Mouse (Mus musculus) liver, embryonic 14.5 days (tissue): Measurements from ENCODE around the gene Calcb. TPM values are rescaled to one million over a fixed set of nuclear protein-coding genes. Genes with fewer than 3 reads are reported as not detected.

Experiments
- ATAC-seq: fragments of 200-750 bp; cut with Nextera tagmentation; 2 replicates; pipeline ENCODE4 v1.8.0; 2017; ENCODE audit warnings: moderate number of reproducible peaks, mild to moderate bottlenecking, moderate library complexity; ENCODE audit not compliant: insufficient read depth
- DNase-seq, 3 experiments: peaks; one replicate each; pipeline ENCODE4 v3.0.0-alpha.2; 2012 to 2013; ENCODE audit warnings: low read depth in 3 of 3, low spot score in 3 of 3
- H3K27ac ChIP-seq: fragments of 300-500 bp; sonication (generic); 2 replicates; pipeline ENCODE4 v1.5.1; 2014; ENCODE audit warnings: moderate library complexity, mild to moderate bottlenecking, control low read depth, inconsistent platforms
- H3K27me3 ChIP-seq: fragments of 300-500 bp; sonication (generic); 2 replicates; pipeline ENCODE4 v1.6.1; 2014; ENCODE audit warnings: mild to moderate bottlenecking, low read length, moderate library complexity; ENCODE audit not compliant: control insufficient read depth, insufficient read depth
- H3K36me3 ChIP-seq: fragments of 300-500 bp; sonication (generic); replicated peaks from 2 replicates; pipeline ENCODE4 v1.6.1; 2014; ENCODE audit warnings: low read depth; ENCODE audit not compliant: control insufficient read depth, insufficient read depth
- H3K4me1 ChIP-seq, 2 experiments: fragments of 200-500 bp in 1 of 2; fragments of 300-500 bp in 1 of 2; sonication (generic) in 1 of 2; replicated peaks; 2 replicates each; pipeline ENCODE4 v1.6.1; 2012 to 2014; ENCODE audit warnings: antibody characterized with exemption in 1 of 2, inconsistent platforms in 1 of 2, low read length in 1 of 2; ENCODE audit not compliant: control insufficient read depth in 2 of 2, insufficient read depth in 2 of 2
- H3K4me2 ChIP-seq: fragments of 300-500 bp; sonication (generic); 2 replicates; pipeline ENCODE4 v1.6.1; 2014; ENCODE audit warnings: low read depth, mild to moderate bottlenecking, control low read depth, moderate library complexity
- H3K4me3 ChIP-seq, 2 experiments: fragments of 200-500 bp in 1 of 2; fragments of 300-500 bp in 1 of 2; sonication (generic) in 1 of 2; 2 replicates each; pipeline ENCODE4 v1.5.1; 2012 to 2014; ENCODE audit warnings: low read depth in 2 of 2, low read length in 2 of 2, mild to moderate bottlenecking in 2 of 2, control low read depth in 1 of 2, inconsistent platforms in 1 of 2, moderate library complexity in 1 of 2; ENCODE audit not compliant: insufficient read depth in 1 of 2
- H3K9ac ChIP-seq: fragments of 300-500 bp; sonication (generic); replicated peaks from 2 replicates; pipeline ENCODE4 v1.6.1; 2014; ENCODE audit warnings: mild to moderate bottlenecking, control low read depth, moderate library complexity
- H3K9me3 ChIP-seq: fragments of 300-500 bp; sonication (generic); 2 replicates; pipeline ENCODE4 v1.6.1; 2016; ENCODE audit warnings: low read length, mixed read lengths; ENCODE audit not compliant: control insufficient read depth
- CTCF ChIP-seq: IDR thresholded peaks from 2 replicates; pipeline ENCODE4 v1.5.1; 2016; ENCODE audit warnings: antibody characterized with exemption, low read depth, control low read depth
- EP300 ChIP-seq: IDR thresholded peaks from 2 replicates; pipeline ENCODE4 v1.6.1; 2016; ENCODE audit warnings: antibody characterized with exemption, low read depth
- WGBS: fragments of 180-500 bp; shearing (Covaris S2); extraction: QIAGEN DNeasy Blood & Tissue Kit; methylation state at CpG from one replicate; pipeline ENCODE4 v1.1.7; 2014; ENCODE audit not compliant: insufficient replicate concordance; 5-methylcytosine and 5-hydroxymethylcytosine counted together
- polyA plus RNA-seq, 2 experiments: library from polyadenylated mRNA; depleted of rRNA in 1 of 2; stranded (reverse) in 1 of 2; unstranded in 1 of 2; fragments of >200 nt; fragmentation: Nextera tagmentation in 1 of 2; extraction: Ambion mirVana in 1 of 2; gene quantifications; 2 replicates each; pipeline versions ENCODE4 v1.2.1 to v1.2.3; 2012 to 2014

Gene Calcb
- polyA plus RNA-seq, 2 experiments = not detected

- Histone ChIP-seq H3K9ac (no peak overlapping the region), H3K4me2 (no peak overlapping the region), H3K27me3 (no peaks in the 10 kb centered on the region), H3K4me1 (no peaks in the 10 kb centered on the region), H3K4me3 (no peak overlapping the region), H3K27ac (no peak overlapping the region), H3K9me3 (no peaks in the 10 kb centered on the region), H3K36me3 (no peaks in the 10 kb centered on the region)
- TF ChIP-seq CTCF (no peak), EP300 (no peak)
- DNase-seq (no peak), ATAC-seq (no peak)
- WGBS = 30% methylated on average over 2 of the region's 2 CpGs
Measured at GRCm38 (mm10) chr7:114762660-114763059, 44.2 kb downstream of the Calcb start.

- no peaks in the 10 kb centered on the region for H3K9me3 ChIP-seq
- no peak overlapping the region for H3K27ac ChIP-seq
- no peak overlapping the region for H3K4me3 ChIP-seq
- no peak for TF ChIP-seq CTCF
- no peak for TF ChIP-seq EP300
- no peak overlapping the region for H3K9ac ChIP-seq
- DNase-seq (no peak), ATAC-seq (no peak)
- 64% methylated on average over 3 of the region's 3 CpGs for WGBS
- H3K4me2 ChIP-seq = no peak overlapping the region
- no peaks in the 10 kb centered on the region for H3K36me3 ChIP-seq
- no peaks in the 10 kb centered on the region for H3K27me3 ChIP-seq
- no peaks in the 10 kb centered on the region for H3K4me1 ChIP-seq
Measured at GRCm38 (mm10) chr7:114765273-114765672, 46.8 kb downstream of the Calcb start.

- H3K9me3 ChIP-seq = no peaks in the 10 kb centered on the region
- no peak for ATAC-seq
- H3K27me3 ChIP-seq = no peaks in the 10 kb centered on the region
- no peak overlapping the region for H3K9ac ChIP-seq
- no peak overlapping the region for H3K27ac ChIP-seq
- no peaks in the 10 kb centered on the region for H3K36me3 ChIP-seq
- no peak overlapping the region for H3K4me3 ChIP-seq
- no peak overlapping the region for H3K4me2 ChIP-seq
- WGBS = 57% methylated on average over 3 of the region's 3 CpGs
- no peak for DNase-seq
- no peak for TF ChIP-seq CTCF
- TF ChIP-seq EP300 = no peak
- H3K4me1 ChIP-seq = peaks cover 0 to 4% of the 10 kb centered on the region in 2 experiments; a peak in 2 of 4 replicates
Measured at GRCm38 (mm10) chr7:114766523-114766922, 48.1 kb downstream of the Calcb start.

GRCm38 (mm10) chr7:114768516-114768915 is 50.1 kb downstream of the Calcb start:
- WGBS = 65% methylated on average over 5 of the region's 5 CpGs
- Histone ChIP-seq H3K4me3 (peak overlapping the region; percentile 9 to 25; a peak in 2 of 4 replicates), H3K27me3 (no peaks in the 10 kb centered on the region), H3K9ac (no peak overlapping the region; the same call in 1 of the 2 replicates), H3K27ac (no peak overlapping the region), H3K9me3 (no peaks in the 10 kb centered on the region), H3K4me2 (peak overlapping the region; percentile 32; the same call in 1 of the 2 replicates), H3K36me3 (no peaks in the 10 kb centered on the region), H3K4me1 (peaks cover 0 to 9% of the 10 kb centered on the region in 2 experiments; a peak in 2 of 4 replicates)
- TF ChIP-seq CTCF = no peak
- TF ChIP-seq EP300 = no peak
- peak; percentile 36; the same call in 1 of the 2 replicates for ATAC-seq
- DNase-seq = peak in 1 of 3 experiments; percentile 3

GRCm38 (mm10) chr7:114769041-114769440 is 50.6 kb downstream of the Calcb start:
- Histone ChIP-seq H3K9ac (peak overlapping the region; percentile 34; the same call in 1 of the 2 replicates), H3K27me3 (no peaks in the 10 kb centered on the region), H3K4me3 (peak overlapping the region; percentile 9 to 25; a peak in 3 of 4 replicates), H3K9me3 (no peaks in the 10 kb centered on the region), H3K27ac (no peak overlapping the region; the same call in 1 of the 2 replicates), H3K4me2 (peak overlapping the region; percentile 32; the same call in 1 of the 2 replicates), H3K4me1 (peaks cover 0 to 9% of the 10 kb centered on the region in 2 experiments; a peak in 2 of 4 replicates), H3K36me3 (no peaks in the 10 kb centered on the region)
- 63% methylated on average over 4 of the region's 4 CpGs for WGBS
- no peak for ATAC-seq
- no peak for DNase-seq
- no peak for TF ChIP-seq CTCF
- TF ChIP-seq EP300 = no peak
